Mouse (Mus musculus): ENCODE results near the gene Gm9844. TPM values are rescaled to one million over a fixed set of nuclear protein-coding genes. Genes with fewer than 3 reads are reported as not detected.
"Not testable (repeated sequence)": the region's sequence is repeated elsewhere in the genome, so short reads cannot be mapped to it uniquely, and the experiment has no call there.

Gm9844 gene
- polyA plus RNA-seq (2016; fragmentation: Nextera tagmentation; extraction: Ambion mirVana), result 15.5 and 24.3 TPM in 2 replicates

GRCm38 (mm10) chr7:24861913-24862312, at the start of gene Gm9844:
TSS of gene Gm9844 (plus strand) at chr7:24862213.
- DNase-seq (ENCODE audit: low spot score), result no peak
- Histone ChIP-seq H3K4me1 (replicated peaks) (peaks cover 7% of the 10 kb centered on the region; the same call in 1 of the 2 replicates), H3K36me3 (no peaks in the 10 kb centered on the region), H3K27me3 (ENCODE audit: insufficient read depth, poor library complexity, severe bottlenecking) (peaks cover 4% of the 10 kb centered on the region; the same call in 1 of the 2 replicates), H3K27ac (no peak within 1 kb of the TSS), H3K4me3 (no peak within 1 kb of the TSS), H3K9me3 (no peaks in the 10 kb centered on the region)
- WGBS, result 90% methylated on average over 7 of the region's 7 CpGs

DNA sequence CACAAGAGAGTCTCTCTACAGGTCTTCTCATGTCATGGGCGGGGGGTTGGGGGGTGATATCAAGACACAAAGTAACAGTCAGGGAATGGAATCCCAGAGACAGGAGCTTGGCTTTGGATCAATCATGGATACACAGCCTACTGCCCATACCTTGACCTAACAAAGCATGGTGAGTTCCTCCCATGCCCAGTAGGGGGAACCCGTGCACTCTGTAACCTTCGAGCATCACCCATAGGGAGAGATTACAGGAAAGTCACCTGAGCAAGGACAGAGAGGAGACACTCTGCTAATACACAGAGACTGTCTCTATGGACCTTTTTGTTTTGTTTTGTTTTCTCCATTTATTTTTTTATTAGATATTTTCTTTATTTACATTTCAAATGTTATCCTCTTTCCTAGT, 44.5 kb upstream of the Gm9844 start:
- Histone ChIP-seq H3K36me3 (no peaks in the 10 kb centered on the region), H3K4me1 (replicated peaks) (no peaks in the 10 kb centered on the region), H3K9me3 (no peaks in the 10 kb centered on the region), H3K27me3 (ENCODE audit: insufficient read depth, poor library complexity, severe bottlenecking) (no peaks in the 10 kb centered on the region), H3K27ac (no peak overlapping the region), H3K4me3 (no peak overlapping the region)
- WGBS, result 2% methylated on average over 3 of the region's 3 CpGs
- DNase-seq (ENCODE audit: low spot score), result peak; percentile 73

DNA sequence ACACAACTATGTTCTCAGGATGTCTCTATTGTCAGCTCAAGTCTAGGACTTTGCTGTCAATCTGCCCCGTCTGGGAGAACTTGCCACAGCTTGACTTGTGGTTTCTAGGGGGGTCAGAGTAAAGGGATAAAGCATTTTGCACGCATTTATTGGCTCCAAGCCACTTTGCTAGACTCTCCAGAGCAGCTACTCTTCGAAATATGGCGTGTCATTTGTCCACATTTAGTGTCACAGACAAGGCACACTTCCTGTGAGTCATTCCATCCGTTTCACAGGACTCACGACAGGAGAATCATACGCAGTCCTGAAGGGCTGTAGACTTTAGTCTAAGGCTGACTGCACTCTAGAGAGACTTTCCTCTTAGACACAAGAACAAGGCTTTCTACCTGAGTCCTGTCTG, 37.6 kb upstream of the Gm9844 start:
- Histone ChIP-seq H3K4me3 (no peak overlapping the region), H3K27me3 (ENCODE audit: insufficient read depth, poor library complexity, severe bottlenecking) (no peaks in the 10 kb centered on the region), H3K27ac (no peak overlapping the region), H3K36me3 (no peaks in the 10 kb centered on the region), H3K4me1 (replicated peaks) (no peaks in the 10 kb centered on the region), H3K9me3 (no peaks in the 10 kb centered on the region)
- WGBS, result 77% methylated on average over 7 of the region's 7 CpGs
- no peak for DNase-seq (ENCODE audit: low spot score)

GRCm38 (mm10) chr7:24827181-24827580, 34.8 kb upstream of the Gm9844 start:
- Histone ChIP-seq H3K36me3 (no peaks in the 10 kb centered on the region), H3K9me3 (no peaks in the 10 kb centered on the region), H3K27ac (no peak overlapping the region), H3K27me3 (ENCODE audit: insufficient read depth, poor library complexity, severe bottlenecking) (no peaks in the 10 kb centered on the region), H3K4me3 (no peak overlapping the region), H3K4me1 (replicated peaks) (no peaks in the 10 kb centered on the region)
- 95% methylated on average over 4 of the region's 4 CpGs for WGBS
- DNase-seq (ENCODE audit: low spot score), result no peak

DNA sequence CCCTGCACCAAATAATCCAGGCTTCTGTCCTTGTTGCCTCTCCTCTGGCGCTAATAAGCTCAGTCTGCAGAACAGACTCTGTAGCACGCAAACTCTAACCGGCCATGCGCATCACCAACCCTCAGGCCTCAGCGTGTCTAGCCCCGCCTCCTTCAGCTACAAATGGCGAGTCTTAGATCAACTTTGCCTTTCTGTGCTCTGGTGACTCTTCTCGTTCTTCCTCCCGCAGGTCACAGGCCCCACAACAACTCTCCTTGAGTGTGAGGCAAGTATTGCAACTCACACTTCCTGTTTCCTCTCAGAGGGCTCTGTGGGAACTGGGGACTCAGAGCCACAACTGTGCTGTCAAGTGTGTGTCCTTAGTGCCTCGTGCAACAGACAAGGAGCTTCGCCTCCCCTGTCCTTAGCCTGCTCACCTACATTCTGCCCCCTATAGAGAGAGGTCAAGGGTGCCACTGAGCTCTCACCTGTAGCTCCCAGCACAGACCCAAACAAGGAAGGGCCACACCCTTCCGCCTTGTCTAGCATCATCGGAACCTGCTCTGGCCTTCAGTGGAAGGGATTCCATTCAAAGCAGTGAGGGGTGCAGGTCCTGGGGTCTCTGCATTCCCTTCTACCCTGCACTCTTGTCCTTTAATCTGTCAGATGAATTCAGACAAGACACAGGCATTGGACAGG, 23.1 kb upstream of the Gm9844 start:
- not testable (repeated sequence) for H3K27me3 ChIP-seq (ENCODE audit: insufficient read depth, poor library complexity, severe bottlenecking); H3K4me3 ChIP-seq; H3K4me1 ChIP-seq (replicated peaks); DNase-seq (ENCODE audit: low spot score); H3K9me3 ChIP-seq; H3K27ac ChIP-seq; H3K36me3 ChIP-seq
- 68% methylated on average over 12 of the region's 13 CpGs for WGBS

DNA sequence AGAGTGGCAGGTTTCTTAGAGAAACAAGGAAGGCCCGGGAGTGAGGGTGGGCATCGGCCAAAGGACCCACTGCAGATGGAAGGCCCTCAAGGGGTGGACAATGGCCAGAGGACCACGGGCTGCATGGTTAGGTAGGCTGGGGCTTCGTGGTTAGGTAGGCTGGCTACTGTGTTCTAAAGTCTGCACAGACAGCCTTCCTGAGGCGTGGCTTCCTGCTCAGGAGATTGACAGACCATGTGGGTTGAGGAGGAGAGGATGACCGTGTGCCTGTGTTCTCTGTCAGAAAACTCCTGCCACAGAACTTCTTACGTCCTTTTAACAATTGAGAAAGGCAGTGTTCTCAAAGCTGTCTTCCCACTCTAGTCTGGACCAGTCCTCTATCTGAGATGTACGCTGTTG, 22.6 kb upstream of the Gm9844 start:
- Histone ChIP-seq H3K9me3 (no peaks in the 10 kb centered on the region), H3K4me1 (replicated peaks) (0 out of 2 replicates have a peak, but pooled peaks cover 6% of the 10 kb centered on the region), H3K36me3 (no peaks in the 10 kb centered on the region), H3K27ac (no peak overlapping the region), H3K27me3 (ENCODE audit: insufficient read depth, poor library complexity, severe bottlenecking) (no peaks in the 10 kb centered on the region), H3K4me3 (no peak overlapping the region)
- 82% methylated on average over 8 of the region's 8 CpGs for WGBS
- no peak for DNase-seq (ENCODE audit: low spot score)

- Histone ChIP-seq H3K36me3 (no peaks in the 10 kb centered on the region), H3K27me3 (ENCODE audit: insufficient read depth, poor library complexity, severe bottlenecking) (no peaks in the 10 kb centered on the region), H3K9me3 (no peaks in the 10 kb centered on the region), H3K4me1 (replicated peaks) (0 out of 2 replicates have a peak, but pooled peaks cover 6% of the 10 kb centered on the region), H3K27ac (no peak overlapping the region), H3K4me3 (no peak overlapping the region)
- no peak for DNase-seq (ENCODE audit: low spot score)
- 54% methylated on average over 3 of the region's 3 CpGs for WGBS
Measured at GRCm38 (mm10) chr7:24840331-24840730, 21.7 kb upstream of the Gm9844 start.

DNA sequence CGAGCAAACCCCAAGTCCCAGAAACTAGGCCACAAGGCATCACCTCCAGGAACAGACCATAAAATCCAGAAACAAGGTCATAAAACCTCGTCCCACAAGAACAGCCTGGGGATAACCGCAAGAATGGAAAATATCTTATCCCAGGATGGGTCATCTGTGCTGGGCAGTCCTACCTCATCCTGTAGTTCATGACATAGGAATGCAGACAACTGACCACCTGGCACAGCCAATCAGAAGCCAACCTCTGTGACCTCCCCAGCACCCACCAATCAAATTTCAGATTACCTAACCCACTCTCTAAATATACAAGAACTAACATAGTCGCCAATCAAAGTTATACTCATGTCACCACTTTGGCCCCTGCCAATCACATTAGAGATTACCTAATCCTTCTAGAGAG, 21.0 kb upstream of the Gm9844 start:
- no peaks in the 10 kb centered on the region for H3K27me3 ChIP-seq (ENCODE audit: insufficient read depth, poor library complexity, severe bottlenecking)
- no peaks in the 10 kb centered on the region for H3K9me3 ChIP-seq
- peaks cover 12% of the 10 kb centered on the region for H3K4me1 ChIP-seq (replicated peaks)
- DNase-seq (ENCODE audit: low spot score), result no peak
- WGBS, result 81% methylated on average over 4 of the region's 4 CpGs
- no peak overlapping the region for H3K27ac ChIP-seq
- H3K36me3 ChIP-seq, result no peaks in the 10 kb centered on the region
- H3K4me3 ChIP-seq, result no peak overlapping the region

GRCm38 (mm10) chr7:24844144-24844543, 17.9 kb upstream of the Gm9844 start:
- H3K9me3 ChIP-seq, result no peaks in the 10 kb centered on the region
- 44% methylated on average over 5 of the region's 5 CpGs for WGBS

DNA sequence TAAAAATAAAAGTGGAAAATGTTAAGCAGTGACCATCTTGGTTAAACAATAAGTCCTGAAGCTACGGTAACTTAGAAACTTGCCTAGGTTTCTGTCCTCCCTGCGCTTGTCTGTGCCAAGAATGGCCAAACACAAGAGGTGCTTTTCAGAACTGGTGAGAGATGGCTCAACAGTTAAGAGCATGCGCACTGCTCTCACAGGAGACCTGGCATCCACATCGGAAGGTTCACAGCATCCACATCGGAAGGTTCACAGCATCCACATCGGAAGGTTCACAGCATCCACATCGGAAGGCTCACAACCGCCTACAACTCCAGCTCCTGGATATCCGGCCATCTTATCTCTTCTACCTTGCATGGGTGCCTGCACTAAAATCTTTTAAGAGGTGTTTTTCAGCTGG, 16.8 kb upstream of the Gm9844 start:
- Histone ChIP-seq H3K27me3 (ENCODE audit: insufficient read depth, poor library complexity, severe bottlenecking) (no peaks in the 10 kb centered on the region), H3K36me3 (no peaks in the 10 kb centered on the region), H3K9me3 (no peaks in the 10 kb centered on the region), H3K4me3 (no peak overlapping the region), H3K4me1 (replicated peaks) (peaks cover 13% of the 10 kb centered on the region), H3K27ac (no peak overlapping the region)
- no peak for DNase-seq (ENCODE audit: low spot score)
- 84% methylated on average over 9 of the region's 9 CpGs for WGBS

More at GRCm38 (mm10) chr7:24844144-24844543, 17.9 kb upstream of the Gm9844 start:
- no peaks in the 10 kb centered on the region for H3K27me3 ChIP-seq (ENCODE audit: insufficient read depth, poor library complexity, severe bottlenecking)
- no peaks in the 10 kb centered on the region for H3K36me3 ChIP-seq
- peaks cover 16% of the 10 kb centered on the region for H3K4me1 ChIP-seq (replicated peaks)
- no peak overlapping the region for H3K27ac ChIP-seq
- H3K4me3 ChIP-seq, result no peak overlapping the region
- DNase-seq (ENCODE audit: low spot score), result no peak

GRCm38 (mm10) chr7:24845713-24846112, 16.3 kb upstream of the Gm9844 start:
- Histone ChIP-seq H3K4me1 (replicated peaks) (peaks cover 16% of the 10 kb centered on the region), H3K9me3 (no peaks in the 10 kb centered on the region), H3K36me3 (no peaks in the 10 kb centered on the region), H3K27ac (0 out of 2 replicates have a peak overlapping the region, but pooled peaks have one; percentile 23), H3K4me3 (no peak overlapping the region), H3K27me3 (ENCODE audit: insufficient read depth, poor library complexity, severe bottlenecking) (no peaks in the 10 kb centered on the region)
- peak; percentile 44 for DNase-seq (ENCODE audit: low spot score)
- WGBS, result 1% methylated on average over 6 of the region's 6 CpGs

- H3K27ac ChIP-seq; H3K36me3 ChIP-seq; H3K4me3 ChIP-seq; DNase-seq (ENCODE audit: low spot score); H3K9me3 ChIP-seq; H3K27me3 ChIP-seq (ENCODE audit: insufficient read depth, poor library complexity, severe bottlenecking): not testable (repeated sequence)
- 50% methylated on average over 2 of the region's 2 CpGs for WGBS
- H3K4me1 ChIP-seq (replicated peaks), result peaks cover 20% of the 10 kb centered on the region
Measured at GRCm38 (mm10) chr7:24846576-24846975, 15.4 kb upstream of the Gm9844 start.

GRCm38 (mm10) chr7:24850162-24850561, 11.9 kb upstream of the Gm9844 start:
- H3K27me3 ChIP-seq (ENCODE audit: insufficient read depth, poor library complexity, severe bottlenecking), result no peaks in the 10 kb centered on the region
- no peak overlapping the region for H3K4me3 ChIP-seq
- no peaks in the 10 kb centered on the region for H3K36me3 ChIP-seq
- no peaks in the 10 kb centered on the region for H3K9me3 ChIP-seq
- no peak overlapping the region for H3K27ac ChIP-seq
- peaks cover 34% of the 10 kb centered on the region for H3K4me1 ChIP-seq (replicated peaks)
- 22% methylated on average over 5 of the region's 5 CpGs for WGBS
- DNase-seq (ENCODE audit: low spot score), result peak; percentile 7

Data from hindbrain, embryonic 10.5 days (tissue).